Mouse (Mus musculus): ENCODE data around the gene Gtf2ird1.
A peak's percentile ranks its signal among the peaks of the same experiment; 100 is the strongest.
"Not testable (repeated sequence)": the region's sequence is repeated elsewhere in the genome, so short reads cannot be mapped to it uniquely, and the experiment has no call there.

The Gtf2ird1 gene

DNA sequence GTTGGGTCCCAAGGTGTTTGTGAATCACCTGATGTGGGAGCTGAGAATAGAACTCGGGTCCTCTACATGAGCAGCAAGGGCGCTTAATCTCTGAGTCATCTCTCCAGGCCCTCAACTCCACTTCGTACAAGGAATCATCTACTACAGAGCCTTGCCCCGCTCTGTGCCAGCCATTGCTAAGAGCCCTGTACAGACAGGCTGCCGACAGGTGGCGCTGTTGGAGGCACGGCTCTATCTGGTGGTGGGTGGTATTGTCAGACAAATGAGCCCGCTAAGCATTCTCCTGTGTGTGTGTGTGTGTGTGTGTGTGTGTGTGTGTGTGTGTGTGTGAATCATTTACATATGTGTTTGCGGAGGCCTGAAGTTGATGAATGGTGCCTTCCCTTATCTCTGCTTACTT, 111.1 kb downstream of the Gtf2ird1 start:
- no peak for DNase-seq (ENCODE audit: low spot score in 2 of 2)

DNA sequence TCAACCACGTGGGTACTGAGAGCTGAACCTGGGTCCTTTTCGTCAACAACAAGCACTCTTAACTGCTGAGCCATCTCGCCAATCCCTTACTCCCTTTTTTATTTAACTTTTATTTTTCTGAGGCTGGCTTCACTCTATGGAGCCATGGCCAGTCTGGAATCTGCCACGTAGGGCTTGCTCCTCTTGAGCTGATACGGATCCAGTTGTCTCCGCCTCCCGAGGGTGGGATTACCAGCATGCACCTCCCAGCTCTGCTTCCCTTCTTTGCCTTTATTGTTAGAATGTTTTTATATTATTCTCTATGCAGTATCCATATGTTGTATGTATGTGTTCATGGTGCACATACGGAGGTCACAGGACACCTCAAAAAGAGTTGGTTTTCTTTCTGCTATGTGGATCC, 112.4 kb downstream of the Gtf2ird1 start:
- no peak for DNase-seq (ENCODE audit: low spot score in 2 of 2)

DNA sequence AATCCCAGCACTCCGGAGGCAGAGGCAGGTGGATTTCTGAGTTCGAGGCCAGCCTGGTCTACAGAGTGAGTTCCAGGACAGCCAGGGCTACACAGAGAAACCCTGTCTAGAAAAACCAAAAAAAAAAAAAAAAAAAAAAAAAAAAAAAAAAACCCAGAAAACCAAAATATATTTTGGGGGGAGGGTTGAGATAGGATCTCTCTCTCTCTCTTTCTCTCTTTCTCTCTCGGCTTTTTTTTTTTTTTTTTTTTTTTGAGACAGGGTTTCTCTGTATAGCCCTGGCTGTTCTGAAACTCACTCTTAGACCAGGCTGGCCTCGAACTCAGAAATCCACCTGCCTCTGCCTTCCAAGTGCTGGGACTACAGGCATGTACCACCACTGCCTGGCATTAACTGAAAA, 113.0 kb downstream of the Gtf2ird1 start:
- DNase-seq (ENCODE audit: low spot score in 2 of 2), result not testable (repeated sequence)

DNA sequence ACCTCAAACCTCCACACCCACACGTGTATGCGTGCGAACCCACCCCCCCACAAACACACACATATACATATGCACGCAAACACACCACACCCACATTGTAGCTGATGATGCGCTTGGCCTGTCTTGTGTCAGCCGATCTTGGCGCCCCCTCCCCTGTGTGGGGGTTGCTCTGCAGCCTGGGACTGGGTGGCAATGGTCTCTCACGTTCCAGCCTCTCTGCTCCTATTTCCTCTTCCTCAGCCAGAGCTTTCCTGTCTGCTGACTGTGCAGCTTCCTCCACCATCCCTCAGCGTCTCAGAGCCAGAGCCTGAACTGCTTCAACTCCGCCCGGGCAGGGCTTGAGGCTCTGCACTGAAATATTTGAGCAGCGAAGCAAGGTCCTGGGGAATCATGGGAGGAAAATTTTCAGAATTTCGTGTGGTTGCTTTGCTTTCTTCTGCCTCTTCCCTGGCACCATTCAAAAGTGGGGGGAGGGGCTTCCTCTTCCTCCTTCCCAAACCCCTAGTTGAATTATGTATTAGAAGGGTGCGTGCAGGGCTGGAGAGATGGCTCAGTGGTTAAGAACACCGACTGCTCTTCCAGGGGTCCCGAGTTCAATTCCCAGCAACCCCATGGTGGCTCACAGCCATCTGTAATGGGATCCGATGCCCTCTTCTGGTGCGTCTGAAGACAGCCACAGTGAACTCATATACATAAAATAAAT, 113.9 kb downstream of the Gtf2ird1 start:
- DNase-seq (ENCODE audit: low spot score in 2 of 2), result no peak

DNA sequence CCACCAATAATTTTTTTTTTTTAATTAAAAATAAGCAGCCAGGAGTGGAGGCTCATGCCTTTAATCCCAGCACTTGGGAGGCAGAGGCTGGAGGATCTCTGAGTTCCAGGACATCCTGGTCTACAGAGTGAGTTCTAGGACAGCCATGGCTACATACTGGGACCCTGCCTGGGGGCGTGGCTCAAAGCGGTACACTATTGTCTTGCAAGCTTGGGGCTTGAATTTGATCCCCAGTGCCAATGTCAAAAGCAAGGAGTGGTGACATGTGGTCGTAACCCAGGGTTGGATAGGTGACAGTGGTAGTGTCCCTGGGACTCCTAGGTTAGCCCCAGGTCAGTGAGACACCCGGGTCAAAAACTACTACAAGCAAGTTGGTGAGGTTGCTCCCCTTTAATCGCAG, 114.8 kb downstream of the Gtf2ird1 start:
- no peak for DNase-seq (ENCODE audit: low spot score in 2 of 2)

DNA sequence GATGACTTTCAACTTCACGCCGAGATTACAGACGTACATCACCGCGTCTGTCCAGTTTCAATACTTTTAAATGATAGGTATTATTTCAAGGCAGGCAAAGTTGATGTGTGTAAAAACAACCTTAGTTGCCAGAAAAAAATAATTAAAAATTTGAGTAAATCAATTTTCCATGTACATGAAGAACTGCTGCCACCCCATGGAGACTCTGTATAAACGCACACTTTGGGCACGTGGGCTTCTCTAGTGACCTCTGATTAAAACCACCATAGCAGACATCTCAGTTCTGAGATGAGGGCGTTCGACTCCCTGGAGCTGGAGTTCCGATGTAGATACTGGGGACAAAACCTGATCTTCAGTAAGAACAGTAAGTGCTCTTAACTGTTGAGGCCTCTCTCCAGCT, 115.2 kb downstream of the Gtf2ird1 start:
- DNase-seq (ENCODE audit: low spot score in 2 of 2), result no peak

DNA sequence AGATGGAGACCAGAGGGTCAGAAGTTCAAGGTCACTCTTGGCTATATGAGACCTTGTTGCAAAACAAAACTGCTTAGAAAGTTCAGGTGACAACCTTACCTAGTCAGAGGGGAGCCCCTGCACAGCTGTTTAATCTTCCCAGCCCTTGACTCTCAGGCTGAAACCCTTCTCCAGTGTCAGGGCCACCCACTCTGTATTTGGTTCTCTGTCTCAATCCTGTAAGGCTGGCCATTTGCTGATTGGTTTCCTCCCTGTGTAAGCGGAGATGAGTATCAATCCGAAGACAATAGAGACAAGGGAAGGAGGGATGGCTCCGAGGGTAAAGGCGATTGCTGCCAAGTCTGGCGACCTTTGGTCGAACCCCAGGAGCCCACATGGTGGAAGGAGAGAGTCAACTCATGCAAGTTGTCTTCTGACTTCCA, 116.4 kb downstream of the Gtf2ird1 start:
- no peak for DNase-seq (ENCODE audit: low spot score in 2 of 2)

DNA sequence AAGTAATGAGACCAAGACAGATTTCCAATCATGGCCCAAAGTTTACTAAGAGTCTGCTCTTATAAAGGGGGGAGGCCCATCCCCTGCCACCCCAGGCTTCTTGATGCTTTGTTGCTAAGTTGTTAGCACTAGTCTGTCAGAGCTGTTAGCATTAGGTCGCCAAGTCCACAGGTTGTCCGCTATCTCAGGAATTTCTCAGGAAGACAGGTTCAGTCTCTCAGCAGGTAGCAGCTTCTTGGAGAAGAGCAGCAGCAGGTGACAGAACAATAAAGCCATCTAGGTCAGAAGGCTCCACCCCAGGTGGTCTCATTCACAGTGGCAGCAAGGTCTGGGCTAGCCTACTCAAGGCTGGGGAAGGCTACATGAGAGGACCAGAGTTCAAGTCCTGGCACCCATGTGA, 119.5 kb downstream of the Gtf2ird1 start:
- not testable (repeated sequence) for DNase-seq (ENCODE audit: low spot score in 2 of 2)

DNA sequence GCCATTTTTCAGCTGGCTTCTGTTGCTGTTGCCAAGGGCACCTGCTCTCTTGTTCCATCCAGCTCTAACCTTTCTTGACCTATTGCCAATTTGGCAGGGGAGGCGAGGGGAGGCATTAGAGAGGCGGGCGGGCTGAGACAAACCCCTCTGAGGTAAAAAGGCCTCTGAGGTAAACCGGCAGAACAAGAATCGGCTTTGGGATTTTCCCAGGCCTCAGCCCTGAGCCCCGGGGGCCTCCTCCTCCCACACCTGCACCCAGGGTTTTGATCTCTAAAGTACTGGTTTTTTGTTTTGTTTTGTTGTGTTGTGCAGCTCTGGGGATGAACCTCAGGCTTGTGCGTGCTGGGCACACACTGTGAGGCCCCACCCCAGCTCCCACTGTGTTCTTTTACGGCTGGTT, 123.8 kb downstream of the Gtf2ird1 start:
- DNase-seq (ENCODE audit: low spot score in 2 of 2), result peak; percentile 63 to 73

DNA sequence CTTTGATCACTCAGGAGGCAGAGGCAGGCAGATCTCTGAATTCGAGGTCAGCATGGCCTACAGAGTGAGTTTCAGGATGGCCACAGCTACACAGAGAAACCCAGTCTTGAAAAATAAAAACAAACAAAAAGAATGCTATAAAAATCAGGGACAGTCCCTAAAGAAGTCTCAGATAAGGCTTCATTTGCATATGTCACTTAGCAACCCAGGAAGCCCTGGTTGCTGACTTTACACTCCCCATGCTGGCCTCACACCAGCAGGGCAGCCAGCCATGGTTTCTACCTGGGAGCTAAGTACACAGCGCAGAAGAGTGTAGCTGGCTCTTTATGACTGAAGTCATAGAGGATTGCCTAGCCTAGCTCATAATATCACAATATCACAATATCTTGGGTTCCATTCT, 126.4 kb downstream of the Gtf2ird1 start:
- DNase-seq (ENCODE audit: low spot score in 2 of 2), result no peak

DNA sequence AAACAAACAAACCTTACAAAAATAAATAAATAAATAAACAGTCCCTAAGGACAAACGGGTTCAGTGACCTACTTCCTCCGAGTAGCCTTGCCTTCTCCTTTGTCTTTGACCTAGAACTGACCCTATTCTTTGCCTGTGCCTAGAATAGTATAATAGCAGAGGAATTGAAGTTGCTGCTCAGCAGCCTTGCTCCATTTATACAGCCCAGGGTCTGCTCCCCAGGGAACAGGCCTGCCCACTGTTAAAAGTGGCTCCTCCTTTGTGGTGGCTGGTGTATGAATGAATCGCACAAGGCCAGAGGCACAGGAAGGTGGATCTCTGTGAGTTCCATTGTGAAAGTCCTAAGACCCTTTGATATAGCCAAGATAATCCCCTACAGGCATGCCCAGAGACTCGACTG, 127.2 kb downstream of the Gtf2ird1 start:
- DNase-seq (ENCODE audit: low spot score in 2 of 2), result no peak

DNA sequence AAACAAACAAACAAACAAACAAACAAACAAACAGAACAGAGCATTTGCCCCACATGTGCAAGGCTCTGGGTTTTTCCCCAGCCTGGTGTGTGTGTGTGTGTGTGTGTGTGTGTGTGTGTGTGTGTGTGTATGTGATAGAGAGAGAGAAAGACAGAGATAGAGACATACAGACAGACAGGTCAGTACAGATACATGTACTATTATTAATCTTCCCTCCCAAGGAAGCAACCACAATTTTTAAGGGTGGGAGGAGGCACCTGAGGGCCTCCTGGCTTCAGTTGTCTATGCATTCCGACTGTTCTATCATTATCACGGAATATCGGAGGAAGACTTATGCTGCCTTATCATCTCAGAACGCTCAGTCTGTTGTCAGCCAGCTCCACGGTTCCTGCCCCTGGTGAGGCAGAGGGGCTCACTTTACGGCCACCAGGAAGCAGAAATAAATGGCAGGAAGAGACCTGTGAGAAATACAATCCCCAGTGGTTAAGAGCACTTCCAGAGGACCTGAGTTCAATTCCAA, 128.0 kb downstream of the Gtf2ird1 start:
- DNase-seq (ENCODE audit: low spot score in 2 of 2), result no peak

DNA sequence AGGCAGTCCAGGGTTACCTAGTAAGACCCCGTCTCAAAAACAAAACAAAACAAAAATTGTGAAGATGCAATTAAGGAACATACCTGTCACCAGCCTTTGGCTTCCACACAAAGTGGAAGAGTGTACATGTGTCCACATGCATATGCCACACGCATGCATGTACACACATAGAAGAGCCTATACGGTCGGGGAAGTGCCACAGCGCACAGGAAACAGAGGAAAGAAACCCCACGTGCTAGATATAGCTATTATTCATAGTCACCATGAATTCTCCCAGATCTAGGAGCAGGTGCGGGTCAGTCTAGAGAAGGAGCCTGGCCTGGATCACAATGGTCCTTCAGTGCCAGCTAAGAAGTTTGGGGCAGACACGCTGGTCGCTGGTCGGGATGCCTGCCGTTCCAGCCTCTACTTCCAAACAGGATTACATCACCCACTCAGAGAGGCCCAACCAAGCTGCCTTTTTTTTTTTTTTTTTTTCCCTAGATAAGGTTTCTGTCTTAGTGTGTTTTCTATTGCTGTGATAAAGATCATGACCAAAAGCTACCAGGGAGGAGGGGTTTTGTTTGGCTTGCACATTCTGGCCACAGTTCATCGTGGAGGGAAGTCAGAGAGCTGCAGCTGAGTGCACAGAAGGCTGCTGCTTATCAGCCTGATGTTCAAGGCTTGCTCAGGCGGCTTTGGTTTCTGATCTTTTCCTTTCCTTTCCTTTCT, 130.5 kb downstream of the Gtf2ird1 start:
- DNase-seq (ENCODE audit: low spot score in 2 of 2), result peak in 1 of 2 experiments; percentile 57

DNA sequence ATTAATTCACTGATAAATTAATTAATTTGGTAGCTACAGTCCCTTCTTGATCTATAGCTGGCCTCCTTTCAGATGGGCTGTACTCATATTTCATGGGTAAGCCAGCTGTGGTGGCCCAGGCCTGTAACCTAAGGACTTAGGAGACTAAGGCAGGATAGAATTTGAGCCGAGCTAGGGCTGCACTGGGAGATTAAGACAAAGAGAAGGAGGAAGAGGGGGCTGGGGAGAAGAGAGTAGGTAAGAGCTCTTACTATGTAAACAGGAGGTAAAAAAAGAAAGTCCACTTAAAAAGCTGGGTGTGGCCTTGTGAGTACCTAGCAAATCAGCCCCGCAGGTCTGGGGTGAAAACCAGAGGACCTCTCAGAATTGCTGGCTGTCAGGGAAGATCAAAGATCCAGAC, 132.6 kb downstream of the Gtf2ird1 start:
- no peak for DNase-seq (ENCODE audit: low spot score in 2 of 2)

DNA sequence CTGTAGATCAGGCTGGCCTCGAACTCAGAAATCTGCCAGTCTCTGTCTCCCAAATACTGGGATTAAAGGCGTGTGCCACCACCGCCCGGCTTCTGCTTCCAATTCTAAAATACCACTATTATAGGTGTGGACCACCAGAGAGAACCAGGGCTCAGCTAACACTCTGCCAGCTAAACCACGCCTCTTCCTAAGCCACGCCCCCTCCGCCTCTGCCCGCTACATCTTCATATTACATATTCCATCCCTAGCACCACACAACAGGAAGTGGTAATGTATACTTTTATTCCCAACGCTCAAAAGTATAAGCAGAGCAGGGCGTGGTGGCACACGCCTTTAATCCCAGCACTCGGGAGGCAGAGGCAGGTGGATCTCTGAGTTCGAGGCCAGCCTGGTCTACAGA, 133.2 kb downstream of the Gtf2ird1 start:
- DNase-seq (ENCODE audit: low spot score in 2 of 2), result no peak

DNA sequence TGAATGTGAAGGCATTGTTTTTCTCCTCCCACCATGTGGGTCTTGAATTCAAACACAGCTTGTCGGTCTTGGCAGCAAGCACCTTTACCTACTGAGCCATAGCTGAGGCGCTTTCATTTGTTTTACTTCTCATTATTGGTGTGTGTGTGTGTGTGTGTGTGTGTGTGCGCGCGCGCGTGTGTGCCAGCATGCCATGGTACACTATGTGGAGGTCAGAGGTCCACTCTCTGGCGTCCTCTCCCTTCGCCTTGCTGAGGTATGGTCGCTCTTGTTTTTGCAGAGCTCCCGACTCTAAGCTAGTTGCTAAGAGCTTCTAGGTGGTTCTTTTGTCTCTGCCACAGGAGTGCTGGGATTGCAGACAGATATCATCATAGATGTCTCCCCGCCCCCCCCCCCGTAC, 134.2 kb downstream of the Gtf2ird1 start:
- DNase-seq (ENCODE audit: low spot score in 2 of 2), result no peak

DNA sequence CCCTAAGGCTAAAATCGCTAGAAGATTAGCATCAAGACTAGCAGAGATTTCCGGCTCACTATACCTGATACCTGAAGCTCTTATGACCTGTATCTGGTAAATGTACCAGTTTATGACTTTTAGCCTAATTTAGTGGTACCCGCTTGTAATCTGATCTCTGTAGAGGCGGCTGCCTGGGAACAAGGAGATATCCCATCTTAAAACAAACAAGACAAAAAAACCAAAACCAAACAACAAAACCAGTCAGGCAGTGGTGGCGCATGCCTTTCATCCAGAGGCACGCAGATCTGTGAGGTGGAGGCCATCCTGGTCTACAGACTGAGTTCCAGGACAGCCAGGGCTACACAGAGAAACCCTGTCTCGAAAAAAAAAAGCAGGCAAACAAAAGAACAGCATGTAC, 134.8 kb downstream of the Gtf2ird1 start:
- DNase-seq (ENCODE audit: low spot score in 2 of 2), result no peak

DNA sequence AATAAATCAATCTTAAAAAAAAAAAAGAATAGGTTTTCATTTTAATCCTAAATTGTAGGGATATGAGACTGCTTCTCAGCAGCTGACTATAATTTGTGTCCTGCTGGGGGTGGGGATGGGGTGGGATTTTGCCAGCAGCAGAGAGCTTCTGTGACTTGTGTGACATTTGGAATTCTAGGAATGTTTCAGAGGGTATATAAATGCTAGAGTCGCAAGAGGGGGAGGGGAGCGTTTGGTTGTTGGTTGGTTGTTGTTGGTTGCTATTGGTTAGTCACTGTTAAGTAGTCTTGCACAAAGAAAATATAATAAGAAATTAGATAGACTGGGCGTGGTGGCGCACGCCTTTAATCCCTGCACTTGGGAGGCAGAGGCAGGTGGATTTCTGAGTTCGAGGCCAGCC, 137.6 kb downstream of the Gtf2ird1 start:
- no peak for DNase-seq (ENCODE audit: low spot score in 2 of 2)

DNA sequence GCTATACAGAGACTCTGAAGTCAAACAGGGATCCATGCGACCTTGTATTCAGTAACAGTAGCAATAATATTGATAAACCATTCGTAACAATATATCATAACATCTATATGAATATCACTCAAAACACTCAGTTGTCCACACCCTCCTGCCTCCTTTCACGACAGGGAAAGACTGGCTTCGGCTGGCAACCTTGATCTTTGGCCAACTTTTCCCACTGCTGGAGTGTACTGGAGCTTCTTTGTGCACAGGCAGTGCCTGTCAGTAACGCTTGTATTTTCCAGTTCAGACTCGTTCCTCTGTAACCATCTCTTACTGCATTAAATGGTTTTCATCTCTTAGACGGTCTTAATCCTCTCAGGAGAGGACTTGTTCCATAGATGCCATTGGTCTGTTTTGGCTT, 139.8 kb downstream of the Gtf2ird1 start:
- DNase-seq (ENCODE audit: low spot score in 2 of 2), result no peak

DNA sequence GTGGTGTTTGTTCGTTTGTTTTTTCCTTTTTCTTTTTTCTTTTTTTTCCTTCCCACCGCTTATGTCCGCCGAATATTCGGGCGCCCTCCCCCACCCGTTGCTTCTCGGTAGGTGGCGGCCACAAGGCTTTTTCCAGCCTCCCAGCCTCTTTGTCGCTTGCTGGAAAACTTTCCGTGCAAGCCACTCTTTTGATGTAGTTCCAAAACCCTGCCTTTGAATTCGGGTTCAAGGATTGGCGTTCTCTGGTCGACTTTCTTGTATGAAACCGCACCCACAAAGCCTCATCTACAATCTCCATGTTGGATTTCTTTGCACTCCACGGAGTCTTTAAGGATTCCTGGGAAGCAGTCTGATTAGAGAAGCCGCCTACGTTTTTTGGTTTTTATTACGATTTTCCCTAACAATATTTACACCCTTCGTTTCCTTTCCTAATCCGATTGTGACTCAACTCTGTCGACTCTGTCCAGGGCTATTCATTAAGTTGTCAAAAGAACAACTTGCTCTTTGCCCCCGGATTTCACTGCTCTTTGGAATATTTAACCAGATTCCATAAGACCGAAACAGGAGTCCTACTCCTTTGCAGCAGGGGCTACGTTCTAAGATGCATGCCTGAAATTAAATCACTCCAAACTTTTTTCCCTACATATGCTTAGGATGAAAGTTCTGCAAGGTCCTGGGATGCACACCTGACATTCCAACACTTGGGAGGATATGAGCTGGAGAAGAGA, 140.7 kb downstream of the Gtf2ird1 start:
- peak in 1 of 2 experiments; percentile 54 for DNase-seq (ENCODE audit: low spot score in 2 of 2)

DNA sequence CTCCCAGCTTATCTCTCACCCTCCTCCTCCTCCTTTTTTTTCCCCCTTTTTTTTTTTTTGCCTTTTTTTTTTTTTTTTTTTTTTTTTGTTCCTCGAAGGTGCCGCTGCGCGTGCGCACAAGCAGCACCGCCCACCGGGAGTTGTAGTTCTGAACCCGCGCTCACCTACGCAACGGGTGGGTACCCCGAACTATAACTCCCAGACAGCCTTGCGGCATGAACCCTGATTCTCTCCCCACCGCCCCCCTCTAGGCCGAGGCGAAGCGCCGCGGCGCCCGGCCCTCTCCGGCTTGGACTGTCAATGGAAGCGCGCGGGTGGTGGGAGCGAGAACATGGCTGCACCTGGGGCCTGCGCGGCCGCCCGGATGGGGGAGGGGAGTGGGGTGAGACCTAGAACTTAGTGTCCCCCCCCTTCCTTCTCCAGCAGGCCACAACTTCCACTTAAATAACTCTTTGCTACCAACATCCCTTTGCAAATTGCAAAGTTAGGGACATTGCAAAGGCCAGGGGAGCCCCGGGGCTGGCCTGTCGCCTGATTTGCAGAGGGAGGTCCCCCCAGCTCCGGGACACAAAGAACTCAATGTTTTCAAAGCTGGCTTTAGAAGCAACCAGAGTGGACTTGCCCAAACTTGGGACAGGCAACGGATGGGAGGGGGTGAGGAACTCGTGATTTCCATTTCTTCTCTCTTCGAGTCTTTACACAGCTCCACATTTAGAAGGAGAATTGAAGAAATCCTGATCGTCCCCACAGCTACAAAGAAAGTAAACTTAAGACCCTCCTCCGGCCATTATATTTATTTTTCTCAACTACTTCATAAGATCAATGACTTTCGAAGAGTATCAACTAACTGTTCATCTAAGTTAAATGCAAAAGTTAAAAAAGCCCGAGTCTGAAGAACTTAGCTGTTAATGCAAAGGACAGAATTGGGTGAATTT, 141.6 kb downstream of the Gtf2ird1 start, which contains the start of gene Gtf2i:
Gtf2i (minus strand) TSS at position 73 of the 935 bp plus-strand sequence.
- peak; percentile 90 to 94 for DNase-seq (ENCODE audit: low spot score in 2 of 2)

Measured in urinary bladder, postnatal 36 days (tissue).